In genomic region chr9:49662958-49663926, GRCm38 (mm10) we compare ENCODE assay signal across 8 mouse cellular contexts.
A peak's percentile ranks its signal among the peaks of the same experiment; 100 is the strongest.
DNase-seq lines count a peak whose midpoint lies in the region; ATAC-seq and TF ChIP-seq lines count a peak whose summit lies in the region.

No protein-coding gene starts in this region.

- no peak for TF ChIP-seq EP300 in stomach, postnatal 0 days (optimal IDR thresholded peaks at IDR 0.05)

- H3K27me3 ChIP-seq in midbrain, embryonic 14.5 days (ENCODE audit: control insufficient read depth, insufficient read depth, low read length) = no peaks in the 10 kb centered on the region
- no peaks in the 10 kb centered on the region for H3K27me3 ChIP-seq in midbrain, embryonic 16.5 days (ENCODE audit: control insufficient read depth, insufficient read depth, low read depth, low read length)
- H3K27me3 ChIP-seq in embryonic facial prominence, embryonic 14.5 days (replicated peaks; ENCODE audit: control insufficient read depth, insufficient read depth, low read length) = no peaks in the 10 kb centered on the region
- H3K27me3 ChIP-seq in stomach, postnatal 0 days (ENCODE audit: control insufficient read depth, insufficient read depth, low read length) = no peaks in the 10 kb centered on the region

- no peak overlapping the region for H3K9ac ChIP-seq in midbrain, embryonic 14.5 days (replicated peaks; ENCODE audit: low read length)
- H3K9ac ChIP-seq in midbrain, embryonic 16.5 days (ENCODE audit: low read depth, low read length) = no peak overlapping the region
- H3K9ac ChIP-seq in embryonic facial prominence, embryonic 14.5 days (ENCODE audit: low read depth, low read length) = no peak overlapping the region
- H3K9ac ChIP-seq in stomach, postnatal 0 days (ENCODE audit: low read length) = no peak overlapping the region

- H3K36me3 ChIP-seq in midbrain, embryonic 14.5 days (ENCODE audit: control insufficient read depth, insufficient read depth, low read length) = no peaks in the 10 kb centered on the region
- no peaks in the 10 kb centered on the region for H3K36me3 ChIP-seq in midbrain, embryonic 16.5 days (ENCODE audit: control insufficient read depth, insufficient read depth, low read length)
- H3K36me3 ChIP-seq in embryonic facial prominence, embryonic 14.5 days (ENCODE audit: control insufficient read depth, insufficient read depth, low read length) = no peaks in the 10 kb centered on the region
- no peaks in the 10 kb centered on the region for H3K36me3 ChIP-seq in stomach, postnatal 0 days (ENCODE audit: control insufficient read depth, insufficient read depth, low read length)

- peaks cover 8% of the 10 kb centered on the region; the same call in 1 of the 2 replicates for H3K4me1 ChIP-seq in midbrain, embryonic 14.5 days (ENCODE audit: control insufficient read depth, insufficient read depth, low read length)
- H3K4me1 ChIP-seq in midbrain, embryonic 16.5 days (ENCODE audit: control insufficient read depth, insufficient read depth, low read length) = peaks cover 8% of the 10 kb centered on the region
- 0 out of 2 replicates have a peak, but pooled peaks cover 9% of the 10 kb centered on the region for H3K4me1 ChIP-seq in embryonic facial prominence, embryonic 14.5 days (ENCODE audit: control insufficient read depth, insufficient read depth, low read length)
- no peaks in the 10 kb centered on the region for H3K4me1 ChIP-seq in stomach, postnatal 0 days (replicated peaks; ENCODE audit: control insufficient read depth, insufficient read depth)

- WGBS in midbrain, embryonic 14.5 days = 79% methylated on average over 8 of the region's 8 CpGs
- WGBS in midbrain, embryonic 16.5 days = 72% methylated on average over 8 of the region's 8 CpGs
- WGBS in embryonic facial prominence, embryonic 14.5 days = 63% methylated on average over 8 of the region's 8 CpGs
- WGBS in stomach, postnatal 0 days = 75% methylated on average over 8 of the region's 8 CpGs

- no peak overlapping the region for H3K4me2 ChIP-seq in midbrain, embryonic 14.5 days (ENCODE audit: low read length)
- H3K4me2 ChIP-seq in midbrain, embryonic 16.5 days (ENCODE audit: low read length) = no peak overlapping the region
- H3K4me2 ChIP-seq in embryonic facial prominence, embryonic 14.5 days (ENCODE audit: low read depth, low read length) = no peak overlapping the region
- H3K4me2 ChIP-seq in stomach, postnatal 0 days (replicated peaks; ENCODE audit: low read depth) = no peak overlapping the region

- no peak for ATAC-seq in midbrain, embryonic 14.5 days (ENCODE audit: low FRiP score, low TSS enrichment)
- no peak for ATAC-seq in midbrain, embryonic 16.5 days
- no peak; the same call in 1 of the 2 replicates for ATAC-seq in embryonic facial prominence, embryonic 14.5 days (ENCODE audit: low read depth)
- no peak for ATAC-seq in stomach, postnatal 0 days (ENCODE audit: low FRiP score, low TSS enrichment)

- H3K4me3 ChIP-seq in midbrain, embryonic 14.5 days (replicated peaks; ENCODE audit: low read depth, low read length) = no peak overlapping the region
- H3K4me3 ChIP-seq in midbrain, embryonic 16.5 days (ENCODE audit: low read depth, low read length) = no peak overlapping the region
- no peak overlapping the region for H3K4me3 ChIP-seq in embryonic facial prominence, embryonic 14.5 days (ENCODE audit: low read depth, low read length)
- no peak overlapping the region for H3K4me3 ChIP-seq in stomach, postnatal 0 days (ENCODE audit: low read depth, low read length)

- 0 out of 2 replicates have a peak overlapping the region, but pooled peaks have one; percentile 13 for H3K27ac ChIP-seq in midbrain, embryonic 14.5 days (replicated peaks; ENCODE audit: low read depth, low read length)
- H3K27ac ChIP-seq in midbrain, embryonic 16.5 days (ENCODE audit: low read length) = no peak overlapping the region
- H3K27ac ChIP-seq in embryonic facial prominence, embryonic 14.5 days (replicated peaks; ENCODE audit: low read depth, low read length) = 0 out of 2 replicates have a peak overlapping the region, but pooled peaks have one; percentile 10
- H3K27ac ChIP-seq in stomach, postnatal 0 days (replicated peaks) = no peak overlapping the region

- peak; percentile 5 for DNase-seq in gastrocnemius, adult 18-20 months (ENCODE audit: low spot score)
- DNase-seq in gastrocnemius, postnatal 14 days = no peak
- DNase-seq in midbrain, embryonic 14.5 days = no peak
- peak; percentile 50 for DNase-seq in embryonic facial prominence, embryonic 14.5 days (ENCODE audit: low spot score)
- no peak for DNase-seq in stomach, postnatal 0 days (ENCODE audit: low spot score)
- DNase-seq in spleen, postnatal 4 days (ENCODE audit: low spot score in 2 of 2) = no peak
- no peak for DNase-seq in right cerebral cortex, postnatal 25 days

- peaks cover 4% of the 10 kb centered on the region; the same call in 1 of the 2 replicates for H3K9me3 ChIP-seq in midbrain, embryonic 14.5 days (ENCODE audit: control insufficient read depth, low read length)
- H3K9me3 ChIP-seq in midbrain, embryonic 16.5 days (replicated peaks; ENCODE audit: control insufficient read depth, low read length, poor library complexity, severe bottlenecking) = no peaks in the 10 kb centered on the region
- no peaks in the 10 kb centered on the region for H3K9me3 ChIP-seq in embryonic facial prominence, embryonic 14.5 days (ENCODE audit: control insufficient read depth, low read length)
- H3K9me3 ChIP-seq in stomach, postnatal 0 days (ENCODE audit: control insufficient read depth, low read length) = no peaks in the 10 kb centered on the region

- peak; percentile 59 for TF ChIP-seq CTCF in stomach, postnatal 0 days (IDR thresholded peaks at IDR 0.05; ENCODE audit: low read depth)

- intact Hi-C loops in gastrocnemius, postnatal 14 days (cut with DNase I; ENCODE audit: low total_unique reads) = no loop called here

Comparison
In these comparisons a context has a peak if more than half of its experiments do, and no peak if none do; other contexts are left out.
1. DNase-seq: peak in gastrocnemius, adult 18-20 months (single experiment) and embryonic facial prominence, embryonic 14.5 days (single experiment); none in gastrocnemius, postnatal 14 days (single experiment), midbrain, embryonic 14.5 days (single experiment), stomach, postnatal 0 days (single experiment), spleen, postnatal 4 days (0 of 2) and right cerebral cortex, postnatal 25 days (single experiment).
2. H3K27ac ChIP-seq: peak in midbrain, embryonic 14.5 days (single experiment) and embryonic facial prominence, embryonic 14.5 days (single experiment); none in midbrain, embryonic 16.5 days (single experiment) and stomach, postnatal 0 days (single experiment).